Mouse (Mus musculus) urinary bladder, postnatal 36 days (tissue): ENCODE data around the gene Olfr1392.
"Not testable (repeated sequence)": the region's sequence is repeated elsewhere in the genome, so short reads cannot be mapped to it uniquely, and the experiment has no call there.

Source experiments
- DNase-seq, 2 experiments: peaks; one replicate each; pipeline ENCODE4 v3.0.0; 2022; ENCODE audit warnings: low spot score in 2 of 2, mixed read lengths in 1 of 2

The Olfr1392 gene

DNA sequence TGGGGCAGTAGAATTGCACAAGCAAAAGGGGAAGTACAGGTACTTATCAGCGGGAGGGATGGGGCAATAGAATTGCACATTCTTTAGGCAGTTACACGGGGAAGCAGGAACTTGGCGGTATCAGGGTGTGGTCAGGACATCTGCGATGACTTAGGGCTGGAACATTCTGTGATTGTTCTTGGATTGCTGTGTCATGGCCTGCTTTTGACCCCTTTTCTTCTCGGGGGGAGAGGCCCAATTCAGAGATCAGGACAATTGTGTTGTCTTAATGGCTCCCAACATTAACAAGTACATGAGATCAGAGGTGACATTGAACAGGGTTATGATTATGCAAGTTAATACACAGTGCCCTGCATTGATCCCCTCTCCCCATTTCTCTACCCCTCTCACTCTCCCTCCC is 23.5 kb downstream of the Olfr1392 start:
- DNase-seq: not testable (repeated sequence)

DNA sequence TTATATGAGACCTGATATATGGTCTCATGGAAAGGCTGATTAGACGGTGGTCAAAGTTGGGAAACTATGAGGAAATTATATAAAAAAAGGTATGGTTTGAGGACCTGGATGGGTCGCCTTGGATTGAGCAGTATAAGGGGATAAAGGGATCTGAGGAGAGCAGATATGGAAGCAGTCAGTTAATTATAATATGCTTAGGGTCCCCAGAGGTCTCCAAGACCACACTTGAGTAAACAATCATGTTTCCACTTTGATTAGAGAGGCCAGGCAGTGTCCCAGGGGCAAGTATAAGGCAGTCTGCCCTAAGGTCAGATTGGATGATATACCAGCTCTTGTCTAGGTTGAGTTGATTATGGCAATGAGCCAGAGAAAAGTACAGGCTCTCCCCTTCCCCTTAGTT is 37.4 kb downstream of the Olfr1392 start, which contains the start of gene Olfr1391:
Gene Olfr1391 (plus strand): TSS at position 301 of the 400 bp plus-strand sequence.
- no peak for DNase-seq

DNA sequence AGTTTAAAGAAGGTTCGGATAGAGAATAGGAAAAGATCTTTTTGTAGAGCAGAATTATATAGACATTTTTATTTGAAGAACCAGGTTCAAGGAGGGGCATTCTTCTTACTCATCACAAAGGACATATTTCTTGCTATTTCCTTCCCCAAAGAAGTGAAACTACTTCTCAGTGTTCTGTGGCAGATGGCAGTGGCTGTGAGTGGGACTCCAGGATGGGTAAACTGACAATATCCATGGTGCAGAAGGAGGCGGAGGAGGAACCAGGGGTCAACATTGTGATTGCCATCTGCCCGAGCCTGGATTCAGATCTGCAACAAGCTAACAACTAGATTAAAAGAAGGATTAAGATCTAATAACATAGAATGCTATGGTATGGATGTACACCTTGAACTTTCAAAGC is 41.6 kb downstream of the Olfr1392 start:
- no peak for DNase-seq

DNA sequence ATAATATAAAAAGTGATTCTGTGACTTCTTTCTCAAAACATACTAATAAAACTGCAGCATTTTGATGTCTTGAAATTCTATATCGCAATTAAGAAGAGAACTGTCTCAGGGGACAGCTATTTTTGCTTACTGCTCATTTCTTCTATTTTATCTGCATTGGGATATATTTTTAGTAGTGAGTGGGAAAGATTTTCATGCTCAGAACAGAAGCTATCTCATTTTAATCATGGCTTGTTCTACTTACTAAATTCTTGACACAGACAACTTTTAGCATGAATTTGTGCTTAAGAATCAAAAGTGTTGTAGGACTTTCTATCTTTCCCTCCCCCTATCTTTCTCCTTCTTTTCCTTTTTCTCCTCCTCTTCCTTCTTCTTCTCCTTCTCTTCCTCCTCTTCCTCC is 44.6 kb downstream of the Olfr1392 start:
- DNase-seq: no peak

DNA sequence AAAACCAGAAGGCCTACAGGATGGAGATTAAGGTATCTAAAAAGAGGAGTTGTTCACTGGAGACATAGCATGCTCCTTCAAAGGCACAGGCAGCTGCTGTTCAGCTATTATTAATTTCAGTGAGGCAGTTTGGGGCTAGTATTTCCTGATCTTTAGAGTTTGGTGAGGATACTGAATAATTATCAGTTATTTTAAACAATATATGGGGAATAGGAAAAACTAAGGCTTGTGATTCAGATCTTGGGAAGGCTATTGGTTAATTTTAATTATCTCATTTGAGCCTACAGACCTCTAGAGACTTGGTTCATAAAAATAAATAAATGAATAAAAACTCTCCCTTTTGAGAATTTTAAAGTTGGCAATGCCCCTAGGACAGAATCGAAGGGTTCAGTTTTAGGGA is 49.8 kb downstream of the Olfr1392 start, which contains the start of gene Olfr1390:
Gene Olfr1390 (plus strand): TSS at position 301 of the 400 bp plus-strand sequence.
- no peak for DNase-seq

DNA sequence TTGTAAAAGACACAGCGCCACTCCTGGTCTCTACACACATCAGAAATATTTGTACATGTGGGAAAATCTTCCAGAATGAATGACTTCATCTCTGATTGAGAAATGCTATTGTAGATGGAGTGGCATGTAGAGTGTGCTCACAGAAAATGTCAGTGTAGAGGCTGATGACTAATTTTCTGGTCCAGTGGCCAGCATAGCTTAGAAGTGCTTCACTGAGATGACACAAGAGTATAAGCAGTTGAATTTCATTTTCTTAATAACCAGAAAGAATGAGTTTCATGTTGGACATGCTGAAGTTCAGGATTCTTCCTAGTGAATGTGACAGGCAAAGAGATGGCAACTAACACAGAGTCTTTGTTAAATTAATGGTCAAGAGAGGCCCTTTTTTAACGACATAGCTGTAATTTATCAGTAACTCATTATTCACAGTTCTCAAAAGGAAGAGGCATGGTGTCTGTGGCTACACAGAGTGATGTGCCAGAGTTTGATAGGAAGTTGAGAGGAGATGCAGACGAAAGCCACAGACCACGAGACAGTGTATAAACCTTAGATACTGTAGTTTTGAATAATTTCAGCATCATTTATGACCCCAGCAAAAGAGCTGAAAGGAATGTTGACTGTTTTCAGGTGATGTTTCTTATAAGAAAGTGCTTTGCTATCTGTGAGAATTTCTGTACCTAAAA is 52.2 kb downstream of the Olfr1392 start:
- DNase-seq: no peak
